Mouse (Mus musculus) brain, embryonic 14.5 days (tissue): ENCODE data around the gene Hoxd3. TPM values are rescaled to one million over a fixed set of nuclear protein-coding genes. Genes with fewer than 3 reads are reported as not detected.

Experiments used
- DNase-seq: peaks from one replicate; pipeline ENCODE4 v3.0.0-alpha.2; 2011; ENCODE audit warnings: low read depth
- CTCF ChIP-seq: fragments of 200-500 bp; IDR thresholded peaks from 2 replicates; pipeline ENCODE4 v1.5.1; 2012; ENCODE audit warnings: inconsistent platforms, mild to moderate bottlenecking, moderate library complexity, borderline replicate concordance; ENCODE audit not compliant: insufficient read depth, insufficient read length; ENCODE audit errors: extremely low read depth
- POLR2A ChIP-seq: fragments of 200-500 bp; IDR thresholded peaks from 2 replicates; pipeline ENCODE4 v1.6.1; 2012; ENCODE audit warnings: mild to moderate bottlenecking, inconsistent platforms, borderline replicate concordance; ENCODE audit not compliant: poor library complexity, insufficient read depth, insufficient read length, severe bottlenecking; ENCODE audit errors: extremely low read depth
- polyA plus RNA-seq: library from polyadenylated mRNA; depleted of rRNA; stranded (reverse); fragments of >200 nt; gene quantifications from 2 replicates; pipeline ENCODE4 v1.2.3, GENCODE M21; 2012

The Hoxd3 gene
- polyA plus RNA-seq, 1 experiment: 47.4 TPM

DNA sequence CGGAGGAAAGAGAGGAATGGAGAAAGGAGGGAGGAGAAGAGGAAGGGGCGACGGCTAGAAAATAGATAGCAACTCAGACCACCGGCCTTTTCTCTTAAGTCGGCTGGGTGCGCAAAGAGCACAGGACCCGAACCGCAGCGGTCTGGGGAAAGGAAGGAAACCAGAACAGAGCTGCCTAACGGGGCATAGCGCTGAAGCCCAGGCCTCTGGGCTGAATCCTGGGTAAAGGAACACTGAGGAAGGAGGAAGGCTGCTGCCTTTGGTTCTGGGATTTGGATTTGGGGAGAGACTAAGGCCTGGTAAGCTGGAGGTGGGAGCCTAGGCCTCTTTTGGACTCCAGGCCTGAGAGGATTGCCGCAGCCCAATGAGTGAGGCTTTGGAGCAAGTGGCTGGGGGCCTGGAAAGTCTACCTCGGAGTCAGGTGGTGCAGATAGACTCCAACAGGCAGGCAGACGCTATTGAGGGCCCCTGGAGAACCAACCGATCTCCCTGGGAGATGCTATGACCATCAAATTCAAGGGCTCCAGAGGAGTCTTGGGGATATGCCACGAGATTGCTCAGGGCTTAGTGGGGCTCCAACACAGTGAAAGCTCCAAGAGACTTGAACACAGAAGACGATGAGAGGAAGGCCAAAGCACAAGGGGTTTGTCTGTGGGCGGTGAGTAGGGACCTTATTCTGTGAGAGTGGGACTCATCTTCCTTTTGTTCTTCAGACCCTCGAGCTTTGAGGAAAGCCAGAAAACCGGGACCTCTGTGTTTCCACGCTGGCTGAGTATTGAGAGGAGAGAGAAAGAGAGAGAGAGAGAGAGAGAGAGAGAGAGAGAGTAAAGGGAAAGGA lies 30.9 kb upstream of the Hoxd3 start:
- TF ChIP-seq POLR2A (no peak), CTCF (no peak)
- no peak for DNase-seq

- DNase-seq: no peak
- TF ChIP-seq POLR2A (no peak), CTCF (no peak)
Observed at GRCm38 (mm10) chr2:74681594-74682531, 29.9 kb upstream of the Hoxd3 start.

DNA sequence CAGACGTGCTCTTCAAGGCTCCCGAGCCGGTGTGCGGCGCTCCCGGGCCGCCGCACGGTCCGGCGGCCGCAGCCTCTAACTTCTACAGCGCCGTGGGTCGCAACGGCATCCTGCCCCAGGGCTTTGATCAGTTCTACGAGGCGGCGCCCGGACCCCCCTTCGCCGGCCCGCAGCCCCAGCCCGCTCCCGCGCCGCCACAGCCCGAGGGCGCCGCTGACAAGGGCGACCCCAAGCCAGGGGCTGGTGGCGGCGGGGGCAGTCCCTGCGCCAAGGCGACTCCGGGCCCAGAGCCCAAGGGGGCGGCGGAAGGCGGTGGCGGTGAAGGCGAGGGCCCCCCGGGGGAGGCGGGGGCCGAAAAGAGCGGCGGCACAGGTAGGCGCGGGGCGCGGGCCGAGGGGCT lies 28.9 kb upstream of the Hoxd3 start:
- TF ChIP-seq POLR2A (no peak), CTCF (no peak)
- DNase-seq: no peak

- DNase-seq: no peak
- TF ChIP-seq CTCF (no peak), POLR2A (no peak)
Observed at GRCm38 (mm10) chr2:74683471-74683951, 28.2 kb upstream of the Hoxd3 start.

DNA sequence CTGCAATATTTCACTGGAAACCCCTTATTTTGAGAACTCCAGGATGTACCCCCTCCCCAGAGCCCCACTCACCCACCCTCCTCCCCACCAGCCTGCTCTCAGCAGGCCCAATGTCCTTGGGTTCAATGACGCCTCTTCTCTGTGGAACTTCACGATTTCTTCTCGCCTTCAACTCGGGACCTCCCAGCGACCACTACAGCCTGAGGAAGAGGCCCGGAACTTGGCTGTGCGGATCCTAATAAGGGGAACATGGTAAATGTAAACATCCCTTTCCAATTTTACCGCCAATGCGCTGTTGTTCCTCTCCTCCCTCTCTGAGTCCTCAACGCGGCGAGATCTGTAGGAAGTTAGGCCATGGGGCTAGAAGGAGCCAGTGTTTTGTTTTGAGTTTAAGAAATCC lies 27.6 kb upstream of the Hoxd3 start:
- no peak for DNase-seq
- no peak for TF ChIP-seq POLR2A
- no peak for TF ChIP-seq CTCF

DNA sequence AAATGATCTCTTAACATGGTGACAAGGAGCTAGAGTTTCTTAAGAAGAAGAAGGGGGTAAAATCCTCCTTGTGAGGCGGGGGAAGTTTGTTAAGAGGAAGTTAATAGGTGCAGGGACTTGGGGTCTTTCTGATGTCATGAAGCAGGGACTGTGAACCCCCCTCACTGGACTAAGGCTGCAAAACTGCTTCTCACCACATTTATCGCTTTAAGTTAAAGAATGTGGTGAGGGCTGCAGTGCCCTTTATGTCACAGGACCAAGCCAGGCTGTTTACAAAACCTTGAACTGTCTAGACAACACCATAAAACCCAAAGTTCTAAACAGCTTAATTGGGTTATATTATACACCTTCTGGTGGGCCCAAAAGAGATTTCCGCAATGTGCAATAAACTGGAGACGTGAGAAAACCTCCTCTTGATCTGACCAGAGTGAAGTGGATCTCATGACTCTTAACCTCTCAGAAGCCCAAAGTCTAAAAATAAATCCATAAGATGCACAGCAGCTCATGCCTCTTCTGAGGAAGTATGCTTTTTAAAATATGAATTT lies 26.6 kb upstream of the Hoxd3 start:
- no peak for DNase-seq
- TF ChIP-seq POLR2A (no peak), CTCF (no peak)

- TF ChIP-seq POLR2A: no peak
- peak; percentile 67; the same call in 1 of the 2 replicates for TF ChIP-seq CTCF
- DNase-seq: peak; percentile 93
Observed at GRCm38 (mm10) chr2:74686301-74686987, 25.3 kb upstream of the Hoxd3 start.

- TF ChIP-seq CTCF (no peak), POLR2A (no peak)
- DNase-seq: no peak
Observed at GRCm38 (mm10) chr2:74686988-74687697, 24.6 kb upstream of the Hoxd3 start.

DNA sequence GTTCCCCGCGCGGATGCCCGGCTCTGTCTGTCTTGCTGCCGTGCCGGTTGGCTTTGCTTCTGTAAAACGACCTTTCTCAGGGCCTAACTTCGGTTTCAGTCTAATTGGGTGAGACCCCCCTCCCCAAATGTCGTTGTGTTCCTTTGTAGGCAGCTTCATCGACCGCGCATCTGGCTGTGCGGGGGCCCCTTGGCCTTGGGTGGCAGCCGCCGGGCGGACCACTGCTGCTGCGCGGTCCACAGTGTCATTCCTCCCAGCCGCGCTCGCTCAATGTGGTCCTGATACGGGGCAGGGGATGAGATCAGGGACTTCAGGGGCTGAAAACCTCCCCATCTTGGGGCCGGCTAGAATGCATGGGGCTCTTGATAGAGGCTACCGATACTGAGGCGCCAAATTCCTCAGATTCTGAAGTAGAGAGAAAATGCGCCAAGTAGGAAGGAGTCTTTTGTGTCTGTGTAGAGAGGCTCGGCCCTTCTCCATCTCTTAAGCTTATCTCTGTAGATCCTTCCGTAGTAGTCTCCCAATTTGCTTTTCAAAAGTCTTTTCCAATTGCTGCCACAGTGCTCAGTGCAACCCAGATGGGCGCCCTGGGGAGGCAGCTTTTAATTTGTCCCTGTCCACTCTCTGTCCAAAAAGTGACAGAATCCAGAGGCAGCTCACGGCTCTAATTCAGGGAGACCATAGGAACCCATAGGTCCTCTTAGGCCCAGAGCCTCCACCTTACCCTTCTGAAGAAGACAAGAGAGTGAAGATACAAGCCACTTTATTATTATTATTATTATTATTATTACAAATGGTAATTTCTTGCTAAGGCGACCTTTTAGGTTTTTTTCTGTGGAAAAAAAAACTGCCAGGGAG lies 23.8 kb upstream of the Hoxd3 start:
- no peak for DNase-seq
- TF ChIP-seq CTCF (no peak), POLR2A (no peak)

GRCm38 (mm10) chr2:74688795-74689573 lies 22.7 kb upstream of the Hoxd3 start:
- DNase-seq: no peak
- no peak for TF ChIP-seq POLR2A
- TF ChIP-seq CTCF: no peak
